Mouse (Mus musculus): ENCODE results near the gene Uba3. TPM values are rescaled to one million over a fixed set of nuclear protein-coding genes. Genes with fewer than 3 reads are reported as not detected.
A peak's percentile ranks its signal among the peaks of the same experiment; 100 is the strongest.

Gene Uba3
- total RNA-seq (2021) = 10 to 100 TPM; 59.4 to 66.5 TPM
- long read RNA-seq, experiment 1, transcript Uba3-201 (18 exons, 2,257 nt) = major isoform, 34 of 60 reads
- long read RNA-seq, experiment 1, transcript Uba3-202 (17 exons, 2,465 nt) = minor isoform, 11 of 60 reads
- long read RNA-seq, experiment 1, partial matches to known transcripts = 9 of 60 reads
- long read RNA-seq, experiment 1, other reads (novel, unspliced or antisense) = 6 of 60 reads
- long read RNA-seq, experiment 2, transcript Uba3-202 (17 exons, 2,465 nt) = minor isoform, 5 of 29 reads
- long read RNA-seq, experiment 2, transcript Uba3-201 (18 exons, 2,257 nt) = major isoform, 19 of 29 reads
- long read RNA-seq, experiment 2, partial matches to known transcripts = 3 of 29 reads
- long read RNA-seq, experiment 2, other reads (novel, unspliced or antisense) = 1 of 29 reads

GRCm38 (mm10) chr6:97205439-97205885 is at the start of gene Uba3:
Uba3 (minus strand) TSS chr6:97205647.
- peak; percentile 100 for DNase-seq

- DNase-seq = no peak
Observed at GRCm38 (mm10) chr6:97252711-97253221, 47.3 kb upstream of the Uba3 start, which contains the start of gene Lmod3. Lmod3 (minus strand) TSS chr6:97252759.

- DNase-seq = peak; percentile 19
Observed at GRCm38 (mm10) chr6:97252086-97252485, 46.6 kb upstream of the Uba3 start.

DNA sequence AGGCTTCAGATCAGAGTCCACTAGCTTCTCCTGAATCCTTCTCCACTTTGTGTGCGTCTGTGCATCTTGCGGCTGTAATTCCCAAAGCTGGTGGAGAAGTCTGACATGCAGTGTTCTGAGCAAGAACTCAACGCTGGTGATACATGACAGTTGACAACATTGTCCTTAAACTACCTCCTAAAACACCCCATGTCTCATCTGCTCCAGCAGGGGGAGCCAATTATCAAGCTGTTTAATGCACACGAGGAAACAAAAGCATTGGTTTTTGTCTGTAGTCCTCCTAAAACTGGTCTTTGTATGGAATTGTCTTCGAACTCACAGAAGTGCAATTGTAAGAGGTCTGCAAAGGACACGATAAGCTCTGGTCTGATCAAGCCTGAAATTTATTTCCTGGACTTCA is 45.5 kb upstream of the Uba3 start:
- DNase-seq = peak; percentile 76

DNA sequence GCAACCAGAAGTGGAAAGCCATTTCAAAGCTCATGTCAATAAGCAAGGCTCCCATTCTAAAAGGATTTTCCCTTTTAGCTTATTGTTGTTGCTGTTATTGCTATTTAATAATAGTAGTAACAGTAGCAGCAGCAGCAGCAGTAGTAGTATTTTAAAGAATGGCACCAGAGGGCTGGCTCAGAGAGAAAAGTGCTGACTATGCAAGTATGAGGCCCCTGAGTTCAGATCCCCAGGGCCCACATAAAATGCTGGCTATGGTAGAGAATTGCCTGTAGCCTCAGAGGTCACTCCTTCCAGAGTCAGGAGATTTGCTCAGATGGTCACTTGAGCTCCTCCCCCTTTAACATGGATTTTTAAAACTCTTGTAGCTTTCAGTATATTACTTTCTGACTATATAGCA is 39.8 kb upstream of the Uba3 start:
- no peak for DNase-seq

- DNase-seq = no peak
Observed at GRCm38 (mm10) chr6:97242522-97242921, 37.1 kb upstream of the Uba3 start.

DNA sequence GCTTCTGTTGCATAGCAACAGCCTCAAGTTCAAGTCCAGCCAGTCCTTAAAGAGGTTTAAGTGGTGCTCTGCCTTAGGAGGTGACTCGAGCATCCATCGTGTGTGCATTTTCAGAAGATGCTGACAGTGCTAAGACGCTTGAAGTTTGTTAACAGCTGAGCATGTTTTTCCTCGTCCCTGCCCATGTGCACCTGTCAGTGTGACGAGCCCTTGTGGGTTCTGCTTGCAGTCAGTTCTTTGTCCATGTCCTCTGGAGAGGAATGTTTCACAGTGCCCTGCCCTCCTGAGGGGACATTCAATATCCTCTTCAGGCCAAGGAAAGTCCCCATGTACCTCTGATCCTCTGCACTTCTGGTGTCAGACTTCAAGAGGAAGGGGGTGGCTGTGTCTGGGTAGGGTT is 34.6 kb upstream of the Uba3 start:
- no peak for DNase-seq

DNA sequence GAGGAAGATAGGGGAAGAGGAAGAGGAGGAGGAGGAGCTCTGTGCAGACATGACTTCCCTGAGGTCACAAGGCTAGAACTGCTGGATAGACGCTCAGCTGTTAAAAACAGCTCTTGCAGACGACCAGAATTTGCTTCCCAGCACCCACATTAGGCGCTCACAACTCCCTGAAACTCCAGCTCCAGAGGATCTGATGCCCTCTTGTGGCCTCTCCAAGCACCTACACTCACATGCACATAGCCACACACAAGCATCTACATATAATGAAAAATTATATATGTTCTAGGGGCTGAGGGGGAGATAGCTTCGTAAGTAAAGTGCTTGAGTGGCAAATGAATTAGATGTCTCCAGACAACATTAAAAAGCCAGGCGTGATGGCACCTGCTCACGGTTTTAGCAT is 33.9 kb upstream of the Uba3 start:
- DNase-seq = no peak

DNA sequence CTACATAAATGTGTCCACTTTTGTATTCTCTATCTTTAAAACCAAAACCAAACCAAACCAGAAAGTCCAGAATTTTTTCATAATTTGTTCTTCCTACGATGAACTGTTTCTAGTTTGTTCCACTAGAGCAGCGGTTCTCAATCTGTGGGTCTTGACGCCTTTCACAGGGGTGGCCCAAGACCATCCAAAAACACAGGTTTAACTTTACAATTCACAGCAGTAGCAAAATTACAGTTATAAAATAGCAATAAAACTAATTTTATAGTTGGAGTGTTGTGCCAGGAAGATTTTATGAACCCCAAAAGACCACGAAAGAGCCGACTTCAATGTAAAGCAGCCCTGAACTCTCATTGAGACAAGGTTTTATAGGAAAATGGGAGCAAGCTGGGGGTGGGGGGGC is 30.6 kb upstream of the Uba3 start:
- no peak for DNase-seq

DNA sequence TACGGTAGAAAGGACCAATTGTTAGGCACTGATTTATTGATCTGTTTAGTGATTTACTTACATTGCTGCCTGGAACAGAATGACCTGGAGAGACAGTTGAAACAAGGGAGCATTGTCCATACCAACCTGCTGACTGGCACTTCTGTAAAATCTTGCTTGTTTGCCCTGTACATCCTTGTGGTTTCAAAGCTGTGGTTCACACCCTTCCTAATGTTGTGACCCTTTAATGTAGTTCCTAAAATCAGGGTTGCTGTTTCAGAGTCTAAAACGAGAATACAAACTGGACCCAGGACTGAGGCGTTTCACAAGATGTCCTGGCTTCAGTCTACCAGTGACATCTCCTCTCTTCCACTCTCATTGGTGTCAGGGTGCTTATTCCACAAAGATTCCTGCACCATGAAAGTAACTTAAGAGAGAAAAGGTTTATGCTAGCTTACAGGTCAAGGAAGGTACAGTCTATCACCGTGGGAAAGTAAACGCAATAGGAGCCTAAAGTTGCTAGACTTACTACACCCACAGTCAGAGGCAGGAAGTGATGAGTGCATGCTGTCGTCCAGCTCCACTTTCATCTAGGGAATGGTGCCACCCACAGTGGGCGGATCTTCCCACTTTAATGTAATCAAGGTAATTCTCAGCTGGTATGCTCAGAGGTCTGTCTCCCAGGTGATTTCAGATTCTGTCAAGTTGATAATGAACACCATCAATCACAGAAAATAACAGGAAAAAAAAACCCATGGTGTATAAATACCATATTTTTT is 29.6 kb upstream of the Uba3 start:
- DNase-seq = no peak

DNA sequence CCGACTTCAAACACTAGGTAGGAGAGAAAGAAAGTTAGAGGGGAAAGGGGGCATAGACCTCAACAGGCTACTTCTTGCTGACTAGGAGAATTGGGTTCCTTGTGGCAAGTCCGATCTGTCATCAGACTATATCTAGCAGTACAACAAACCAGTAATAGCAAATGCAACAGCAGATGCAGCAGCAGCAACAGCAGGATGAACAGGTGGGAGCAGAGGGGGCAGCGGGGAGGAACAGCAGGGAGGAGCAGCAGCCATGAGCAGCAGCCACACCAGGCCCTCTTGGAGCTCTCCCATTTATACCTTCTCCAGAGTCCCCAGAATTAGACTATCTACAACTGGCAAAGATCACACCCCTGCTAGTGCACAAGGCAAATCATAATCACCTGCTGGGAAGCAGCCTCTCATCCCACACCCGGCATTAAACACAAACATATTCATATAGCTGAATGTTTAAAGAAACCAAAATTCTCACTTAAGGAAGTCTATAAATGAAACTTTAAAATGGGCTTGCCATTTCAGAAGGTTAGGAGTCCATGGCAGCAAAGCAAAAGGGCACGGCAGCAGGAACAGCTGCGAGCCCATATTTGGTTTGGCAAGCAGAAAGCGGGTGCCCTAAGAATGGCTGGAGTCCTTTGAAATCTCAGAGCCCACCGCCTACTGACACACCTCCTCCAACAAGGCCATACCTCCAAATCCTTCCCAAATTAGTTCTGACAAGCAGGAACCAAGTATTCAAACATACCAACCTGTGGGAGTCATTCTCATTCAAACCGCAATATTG is 21.8 kb upstream of the Uba3 start:
- DNase-seq = no peak

DNA sequence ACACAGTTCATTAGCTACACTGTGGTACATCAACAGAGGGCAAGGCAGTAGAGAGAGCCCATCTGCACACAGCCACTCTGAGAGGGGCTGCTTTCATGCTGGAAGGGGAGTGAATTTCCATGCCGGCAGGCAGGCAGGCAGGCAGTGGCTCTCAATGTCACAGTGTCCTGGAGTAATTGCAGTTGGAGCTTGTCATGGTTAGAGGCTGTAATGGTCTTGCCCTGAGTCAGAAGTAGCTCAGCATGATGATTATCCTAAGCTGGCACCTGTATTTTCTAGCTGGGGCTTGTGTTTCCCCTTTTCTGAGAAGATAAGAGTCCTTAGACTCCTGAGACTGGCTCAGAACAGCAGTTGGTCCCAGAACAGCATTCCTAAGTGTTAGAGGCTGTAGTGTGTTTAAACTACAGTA is 20.6 kb upstream of the Uba3 start:
- DNase-seq = no peak

- no peak for DNase-seq
Observed at GRCm38 (mm10) chr6:97224505-97224904, 19.1 kb upstream of the Uba3 start.

- DNase-seq = no peak
Observed at GRCm38 (mm10) chr6:97223566-97223965, 18.1 kb upstream of the Uba3 start.

DNA sequence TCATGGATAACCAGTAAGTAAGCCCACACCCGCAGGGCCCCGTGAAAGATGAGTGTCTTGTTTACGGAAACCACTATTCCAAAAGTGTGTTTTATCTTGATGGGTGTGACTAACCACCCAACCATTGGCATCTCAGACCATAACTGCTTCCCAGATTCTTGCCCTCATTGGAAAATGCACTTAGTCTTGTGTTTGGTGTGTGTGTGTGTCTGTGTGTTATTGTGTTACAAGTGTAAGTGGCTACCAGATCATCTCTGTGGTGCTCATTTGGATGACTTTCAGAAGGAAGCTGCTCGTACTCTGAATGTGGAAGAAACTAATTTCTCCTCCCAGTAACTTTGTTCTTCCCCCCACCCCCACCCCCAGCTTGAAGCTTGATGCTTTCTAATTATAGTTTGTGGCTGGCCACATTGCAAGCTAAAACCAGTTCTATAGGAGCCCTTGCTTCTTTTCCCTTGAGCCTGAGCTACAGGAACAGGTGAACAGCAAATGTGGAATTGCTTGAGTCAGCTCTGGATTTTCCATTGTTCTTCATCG is 17.6 kb upstream of the Uba3 start:
- no peak for DNase-seq

- DNase-seq = no peak
Observed at GRCm38 (mm10) chr6:97222321-97222720, 16.9 kb upstream of the Uba3 start.

DNA sequence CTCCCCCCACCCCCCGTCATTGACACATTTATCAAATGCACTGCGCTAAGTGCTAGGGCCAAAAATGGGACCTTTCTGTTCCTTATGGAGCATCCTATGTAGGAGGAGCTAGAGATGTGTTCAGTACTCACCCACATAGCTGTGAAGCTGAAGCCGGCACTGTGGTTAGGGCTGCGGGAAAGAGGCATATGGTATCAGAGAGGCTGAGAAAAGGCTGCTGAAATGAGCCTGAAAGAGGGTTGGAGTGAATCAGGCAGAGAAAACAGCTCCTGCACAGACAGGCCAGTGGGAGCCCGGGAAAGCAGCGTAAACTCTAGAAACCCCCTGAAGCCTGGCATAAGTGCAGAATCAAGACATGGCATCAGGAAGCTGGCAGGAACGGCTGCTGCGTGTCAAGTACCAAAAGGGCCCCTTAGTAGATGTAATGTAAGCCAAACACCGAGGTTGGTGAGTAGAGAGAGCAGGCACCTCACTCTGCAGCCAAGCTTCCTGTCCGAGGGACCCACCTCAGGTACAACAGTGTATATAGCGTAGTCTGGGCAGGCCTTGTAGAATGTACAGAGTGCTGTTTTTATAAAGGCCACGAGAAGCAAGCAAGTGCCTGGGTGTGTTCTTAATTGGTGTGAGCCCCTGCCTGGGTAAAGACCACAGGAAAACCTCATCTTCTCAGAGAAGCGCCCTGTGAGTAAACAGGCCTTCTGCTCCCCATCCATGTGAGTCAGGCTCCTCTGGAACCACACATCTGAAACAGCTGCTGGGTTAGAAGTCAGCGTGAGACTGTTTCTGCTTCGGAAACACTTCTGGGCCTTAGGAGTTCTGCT is 16.0 kb upstream of the Uba3 start:
- no peak for DNase-seq

- DNase-seq = no peak
Observed at GRCm38 (mm10) chr6:97220672-97221071, 15.2 kb upstream of the Uba3 start.

- no peak for DNase-seq
Observed at GRCm38 (mm10) chr6:97216154-97216821, 10.8 kb upstream of the Uba3 start.

- DNase-seq = peak; percentile 69
Observed at GRCm38 (mm10) chr6:97211981-97212380, 6.5 kb upstream of the Uba3 start.
